Mouse (Mus musculus): ENCODE results near the gene Dck. TPM values are rescaled to one million over a fixed set of nuclear protein-coding genes. Genes with fewer than 3 reads are reported as not detected.

The Dck gene
- polyA plus RNA-seq (2015; fragmentation: Nextera tagmentation; extraction: Ambion mirVana), result 30.5 and 44.5 TPM in 2 replicates

DNA sequence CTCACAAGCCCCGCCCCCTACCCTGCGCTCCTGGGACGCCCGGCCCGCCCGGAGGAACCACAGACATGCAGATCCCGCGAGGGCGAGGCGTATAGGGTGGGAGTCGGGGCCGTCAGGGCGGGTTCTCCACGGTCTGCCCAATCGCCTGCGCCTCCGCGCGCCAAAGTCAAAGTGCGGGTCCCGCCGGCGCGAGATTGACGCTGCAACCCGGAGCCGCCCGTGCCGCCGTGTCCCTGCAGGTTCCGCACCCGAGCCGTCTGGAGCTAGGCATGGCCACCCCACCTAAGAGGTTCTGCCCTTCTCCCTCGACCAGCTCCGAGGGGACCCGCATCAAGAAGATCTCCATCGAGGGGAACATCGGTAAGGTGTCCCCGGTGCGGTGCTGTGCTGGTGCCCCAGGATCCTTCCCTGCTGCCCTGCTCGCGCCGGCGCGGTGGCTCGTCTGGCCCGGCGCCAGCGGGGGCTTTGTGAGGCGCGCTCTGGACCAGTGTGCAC is at the start of gene Dck:
Gene Dck, plus strand, starts transcription at position 10 of the 495 bp plus-strand sequence.
- ATAC-seq (replicated peaks; ENCODE audit: extremely low read depth, insufficient read depth, low FRiP score), result peak; percentile 100
- peak within 1 kb of the TSS; percentile 79 for H3K9ac ChIP-seq (ENCODE audit: low read length)
- H3K4me2 ChIP-seq (ENCODE audit: low read depth, low read length), result peak within 1 kb of the TSS; percentile 70
- no peaks in the 10 kb centered on the region for H3K9me3 ChIP-seq (replicated peaks; ENCODE audit: control insufficient read depth, low read length)
- H3K27me3 ChIP-seq (ENCODE audit: control insufficient read depth, insufficient read depth, low read length), result no peaks in the 10 kb centered on the region
- H3K4me3 ChIP-seq (ENCODE audit: low read length), result peak within 1 kb of the TSS; percentile 73
- peak within 1 kb of the TSS; percentile 83 for H3K27ac ChIP-seq (ENCODE audit: low read length)
- no peaks in the 10 kb centered on the region; the same call in 1 of the 2 replicates for H3K36me3 ChIP-seq (ENCODE audit: control insufficient read depth, insufficient read depth)
- H3K4me1 ChIP-seq (ENCODE audit: control insufficient read depth, insufficient read depth, low read length), result peaks cover 15% of the 10 kb centered on the region
- under 1% methylated on average over 51 of the region's 51 CpGs for WGBS

DNA sequence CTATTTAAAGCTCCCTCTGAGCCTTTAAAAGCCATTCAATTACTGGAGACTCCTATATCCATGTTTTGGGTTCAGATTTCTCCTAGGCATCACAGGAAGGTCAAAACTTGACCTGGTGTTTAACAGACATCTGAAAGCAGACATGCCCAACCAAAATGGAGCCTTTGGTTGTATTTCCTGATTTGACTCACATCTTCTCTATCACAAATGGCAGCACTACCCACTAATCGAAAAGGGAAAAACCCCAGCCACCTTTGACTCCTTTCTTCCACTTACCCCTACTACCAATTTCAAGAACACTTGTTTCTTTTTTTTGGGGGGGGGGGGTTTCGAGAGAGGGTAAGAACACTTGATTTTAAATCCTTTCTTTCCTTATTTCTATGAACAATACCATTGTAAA is 47.8 kb upstream of the Dck start:
- no peak for ATAC-seq (replicated peaks; ENCODE audit: extremely low read depth, insufficient read depth, low FRiP score)
- no peaks in the 10 kb centered on the region for H3K36me3 ChIP-seq (ENCODE audit: control insufficient read depth, insufficient read depth)
- no peak overlapping the region for H3K27ac ChIP-seq (ENCODE audit: low read length)
- H3K27me3 ChIP-seq (ENCODE audit: control insufficient read depth, insufficient read depth, low read length), result no peaks in the 10 kb centered on the region
- H3K9me3 ChIP-seq (replicated peaks; ENCODE audit: control insufficient read depth, low read length), result no peaks in the 10 kb centered on the region
- no peak overlapping the region for H3K4me3 ChIP-seq (ENCODE audit: low read length)
- H3K9ac ChIP-seq (ENCODE audit: low read length), result no peak overlapping the region
- peaks cover 7% of the 10 kb centered on the region for H3K4me1 ChIP-seq (ENCODE audit: control insufficient read depth, insufficient read depth, low read length)
- WGBS, result 79% methylated on average over 2 of the region's 2 CpGs
- no peak overlapping the region for H3K4me2 ChIP-seq (ENCODE audit: low read depth, low read length)

DNA sequence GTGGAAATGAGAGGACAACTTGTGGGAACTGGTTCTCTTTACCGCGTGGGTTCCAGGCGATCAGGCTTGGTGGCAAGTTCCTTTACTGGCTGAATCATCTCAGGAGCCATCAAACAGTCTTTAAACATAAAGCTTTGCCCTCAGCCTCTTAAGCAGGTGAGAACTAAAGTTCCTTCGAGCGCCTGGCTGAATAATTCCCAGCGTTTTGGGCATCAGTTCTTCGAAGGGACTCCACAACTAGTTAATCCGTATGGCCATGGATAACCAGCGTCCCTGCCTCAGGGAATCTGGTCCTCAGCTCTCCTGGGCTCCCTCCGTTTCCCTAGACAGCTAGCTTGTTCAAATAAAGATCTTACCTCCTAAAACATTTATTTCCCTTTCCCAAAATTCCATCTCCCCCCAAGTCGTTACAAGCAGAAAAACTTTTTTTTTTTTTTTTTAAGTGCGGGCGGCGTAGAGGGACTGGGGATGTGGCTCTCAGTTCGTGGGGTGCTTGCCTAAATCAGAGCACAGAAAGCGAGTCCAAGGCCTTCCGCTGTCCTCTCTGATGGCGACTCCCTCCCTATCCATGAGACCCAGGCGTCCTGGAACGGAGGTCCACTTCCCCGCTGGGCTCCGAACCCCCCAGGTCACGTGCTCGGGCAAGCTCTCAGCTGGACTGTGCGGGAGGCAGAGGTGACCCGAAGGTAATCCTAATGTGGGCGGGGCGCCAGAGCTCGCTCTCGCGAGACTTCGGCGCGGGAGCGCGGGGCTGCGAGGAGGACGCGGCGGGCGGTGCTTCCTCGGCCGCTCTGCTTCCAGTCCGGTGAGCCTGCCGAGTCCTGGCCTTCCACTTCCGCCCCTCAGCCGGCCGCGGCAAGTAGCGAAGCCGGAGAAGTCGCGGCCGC is 44.4 kb upstream of the Dck start, which contains the start of gene Mob1b:
Gene Mob1b, plus strand, starts transcription at position 740 of the 887 bp plus-strand sequence.
- no peaks in the 10 kb centered on the region for H3K9me3 ChIP-seq (replicated peaks; ENCODE audit: control insufficient read depth, low read length)
- peak; percentile 96 for ATAC-seq (replicated peaks; ENCODE audit: extremely low read depth, insufficient read depth, low FRiP score)
- peak within 1 kb of the TSS; percentile 92 for H3K4me3 ChIP-seq (ENCODE audit: low read length)
- H3K36me3 ChIP-seq (ENCODE audit: control insufficient read depth, insufficient read depth), result no peaks in the 10 kb centered on the region
- peak within 1 kb of the TSS; percentile 92 for H3K9ac ChIP-seq (ENCODE audit: low read length)
- H3K4me1 ChIP-seq (ENCODE audit: control insufficient read depth, insufficient read depth, low read length), result peaks cover 30% of the 10 kb centered on the region
- H3K27ac ChIP-seq (ENCODE audit: low read length), result peak within 1 kb of the TSS; percentile 87
- WGBS, result under 1% methylated on average over 54 of the region's 54 CpGs
- H3K4me2 ChIP-seq (ENCODE audit: low read depth, low read length), result peak within 1 kb of the TSS; percentile 91
- H3K27me3 ChIP-seq (ENCODE audit: control insufficient read depth, insufficient read depth, low read length), result no peaks in the 10 kb centered on the region

DNA sequence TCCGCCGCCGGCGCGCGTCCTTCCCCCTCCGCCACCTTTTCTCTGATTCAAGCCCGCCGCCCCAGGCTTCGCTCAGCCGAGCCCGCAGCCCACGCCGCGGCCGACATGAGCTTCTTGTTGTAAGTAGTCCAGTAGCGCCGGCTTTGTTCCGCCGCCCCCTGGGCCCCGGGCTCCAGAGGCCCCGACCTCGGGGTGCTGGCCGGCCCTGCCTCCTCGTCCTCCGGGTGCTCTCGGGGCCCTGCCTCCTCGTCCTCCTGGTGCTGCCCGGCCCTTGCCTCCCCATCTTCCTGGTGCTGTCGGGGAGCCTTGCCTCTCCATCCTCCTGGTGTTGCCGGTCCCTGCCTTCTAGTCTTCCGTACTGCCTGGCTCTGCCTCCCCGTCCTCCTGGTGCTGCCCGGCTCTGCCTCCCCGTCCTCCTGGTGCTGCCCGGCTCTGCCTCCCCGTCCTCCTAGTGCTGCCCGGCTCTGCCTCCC is 43.8 kb upstream of the Dck start:
- H3K36me3 ChIP-seq (ENCODE audit: control insufficient read depth, insufficient read depth), result 0 out of 2 replicates have a peak, but pooled peaks cover under 1% of the 10 kb centered on the region
- WGBS, result under 1% methylated on average over 37 of the region's 38 CpGs
- H3K9me3 ChIP-seq (replicated peaks; ENCODE audit: control insufficient read depth, low read length), result no peaks in the 10 kb centered on the region
- H3K27me3 ChIP-seq (ENCODE audit: control insufficient read depth, insufficient read depth, low read length), result no peaks in the 10 kb centered on the region
- peak overlapping the region; percentile 92 for H3K9ac ChIP-seq (ENCODE audit: low read length)
- peak overlapping the region; percentile 92 for H3K4me3 ChIP-seq (ENCODE audit: low read length)
- ATAC-seq (replicated peaks; ENCODE audit: extremely low read depth, insufficient read depth, low FRiP score), result no peak; the same call in none of the 2 replicates
- H3K4me1 ChIP-seq (ENCODE audit: control insufficient read depth, insufficient read depth, low read length), result peaks cover 30% of the 10 kb centered on the region
- peak overlapping the region; percentile 91 for H3K4me2 ChIP-seq (ENCODE audit: low read depth, low read length)
- H3K27ac ChIP-seq (ENCODE audit: low read length), result peak overlapping the region; percentile 87

DNA sequence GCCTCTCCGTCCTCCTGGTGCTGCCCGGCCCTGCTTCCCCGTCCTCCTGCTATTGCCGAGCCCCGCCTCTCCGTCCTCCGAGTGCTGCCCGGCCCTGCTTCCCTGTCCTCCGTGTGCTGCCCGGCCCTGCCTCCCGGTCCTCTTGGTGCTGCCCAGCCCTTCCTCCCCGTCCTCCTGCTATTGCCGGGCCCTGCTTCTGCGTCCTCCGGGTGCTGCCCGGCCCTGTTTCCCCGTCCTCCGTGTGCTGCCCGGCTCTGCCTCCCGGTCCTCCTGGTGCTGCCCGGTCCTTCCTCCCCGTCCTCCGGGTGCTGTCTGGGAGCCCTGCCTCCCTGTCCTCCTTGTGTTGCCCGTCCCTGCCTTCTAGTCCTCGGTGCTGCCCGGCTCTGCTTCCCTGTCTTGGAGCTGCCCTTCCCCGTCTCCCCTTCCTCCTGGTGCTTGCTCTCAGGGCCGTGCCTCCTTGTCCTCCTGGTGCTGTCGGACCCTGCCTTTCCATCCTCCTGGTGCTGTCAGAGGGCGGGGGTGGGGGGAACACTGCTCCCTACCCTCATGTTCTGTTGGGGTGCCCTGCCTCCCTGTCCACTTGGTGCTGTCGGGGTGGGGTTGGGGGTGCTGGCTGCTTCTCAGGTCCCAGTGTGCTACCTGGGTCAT is 43.1 kb upstream of the Dck start:
- H3K9me3 ChIP-seq (replicated peaks; ENCODE audit: control insufficient read depth, low read length), result no peaks in the 10 kb centered on the region
- H3K4me2 ChIP-seq (ENCODE audit: low read depth, low read length), result peak overlapping the region; percentile 91

DNA sequence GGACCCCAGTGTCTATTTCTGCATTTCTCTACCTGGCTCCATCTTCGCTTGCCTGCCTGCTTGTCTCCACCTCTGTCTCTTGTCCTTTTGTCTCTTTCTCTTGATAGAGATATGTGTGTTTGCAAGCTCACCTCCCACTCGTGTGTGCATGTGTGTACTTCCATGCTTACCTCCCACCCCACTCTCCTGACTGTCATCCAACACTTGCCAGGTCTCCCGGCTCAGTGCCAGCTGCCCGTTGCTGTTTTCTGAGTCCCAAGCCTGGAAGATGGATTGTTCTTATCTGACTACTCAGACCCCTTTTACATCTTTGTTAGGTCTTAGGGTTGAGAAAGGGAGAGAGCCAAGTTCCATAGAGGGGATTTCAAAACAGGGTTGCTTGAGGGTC is 42.6 kb upstream of the Dck start:
- Histone ChIP-seq H3K4me3 (ENCODE audit: low read length) (peak overlapping the region; percentile 92), H3K36me3 (ENCODE audit: control insufficient read depth, insufficient read depth) (0 out of 2 replicates have a peak, but pooled peaks cover 2% of the 10 kb centered on the region), H3K9ac (ENCODE audit: low read length) (peak overlapping the region; percentile 92), H3K4me2 (ENCODE audit: low read depth, low read length) (peak overlapping the region; percentile 91), H3K9me3 (replicated peaks; ENCODE audit: control insufficient read depth, low read length) (no peaks in the 10 kb centered on the region), H3K27ac (ENCODE audit: low read length) (peak overlapping the region; percentile 87), H3K27me3 (ENCODE audit: control insufficient read depth, insufficient read depth, low read length) (no peaks in the 10 kb centered on the region), H3K4me1 (ENCODE audit: control insufficient read depth, insufficient read depth, low read length) (peaks cover 30% of the 10 kb centered on the region)
- no peak for ATAC-seq (replicated peaks; ENCODE audit: extremely low read depth, insufficient read depth, low FRiP score)
- 7% methylated on average over 4 of the region's 4 CpGs for WGBS

More for the DNA sequence above, 43.1 kb upstream of the Dck start:
- no peak for ATAC-seq (replicated peaks; ENCODE audit: extremely low read depth, insufficient read depth, low FRiP score)
- peak overlapping the region; percentile 87 for H3K27ac ChIP-seq (ENCODE audit: low read length)
- H3K9ac ChIP-seq (ENCODE audit: low read length), result peak overlapping the region; percentile 92
- no peaks in the 10 kb centered on the region for H3K27me3 ChIP-seq (ENCODE audit: control insufficient read depth, insufficient read depth, low read length)
- peak overlapping the region; percentile 92 for H3K4me3 ChIP-seq (ENCODE audit: low read length)
- WGBS, result under 1% methylated on average over 31 of the region's 31 CpGs
- 0 out of 2 replicates have a peak, but pooled peaks cover 2% of the 10 kb centered on the region for H3K36me3 ChIP-seq (ENCODE audit: control insufficient read depth, insufficient read depth)
- peaks cover 30% of the 10 kb centered on the region for H3K4me1 ChIP-seq (ENCODE audit: control insufficient read depth, insufficient read depth, low read length)

DNA sequence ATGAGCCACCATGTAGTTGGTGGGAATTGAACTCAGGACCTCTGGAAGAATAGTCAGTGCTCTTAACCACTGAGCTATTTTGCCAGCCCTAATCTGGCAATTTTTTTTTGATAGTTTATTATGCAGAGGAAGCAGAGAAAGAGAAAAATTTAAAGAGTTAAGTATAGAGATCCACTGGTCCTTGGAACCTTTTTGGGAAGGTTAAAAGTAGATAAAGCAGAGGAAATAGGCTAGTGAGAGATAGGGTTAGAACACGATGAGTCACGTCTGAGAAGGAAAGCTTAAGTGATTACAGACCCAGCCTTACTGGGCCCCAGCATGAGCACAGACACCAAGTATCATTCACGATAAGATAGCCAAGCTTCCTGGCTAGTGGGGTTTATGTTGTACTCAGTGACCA is 40.8 kb upstream of the Dck start:
- peak overlapping the region; percentile 27; the same call in 1 of the 2 replicates for H3K4me2 ChIP-seq (ENCODE audit: low read depth, low read length)
- peak overlapping the region; percentile 72 for H3K27ac ChIP-seq (ENCODE audit: low read length)
- peaks cover 32% of the 10 kb centered on the region for H3K4me1 ChIP-seq (ENCODE audit: control insufficient read depth, insufficient read depth, low read length)

DNA sequence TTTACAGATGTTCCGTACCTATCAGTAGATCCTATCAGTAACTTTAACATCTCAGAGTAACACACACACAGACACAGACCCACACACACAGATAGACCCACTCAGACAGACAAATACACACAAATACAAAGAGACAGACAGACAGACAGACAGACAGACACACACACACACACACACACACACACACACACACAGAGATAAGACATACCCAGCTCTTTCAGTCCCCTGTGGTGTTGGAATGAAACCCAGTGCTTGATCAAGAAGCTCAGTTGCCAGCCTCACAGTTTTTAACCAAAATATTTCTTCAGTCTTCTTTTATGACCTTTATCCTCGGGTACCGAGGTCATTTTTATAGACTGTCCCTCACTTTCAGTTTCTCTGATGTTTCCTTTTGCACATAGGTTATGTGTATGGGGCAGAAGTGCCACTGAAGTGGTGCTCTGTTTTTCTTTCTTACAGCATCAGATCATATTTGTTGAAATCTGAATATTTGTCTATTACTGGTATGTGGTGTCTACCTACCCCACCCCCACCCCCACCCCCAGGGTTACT is 37.1 kb upstream of the Dck start:
- WGBS, result 71% methylated on average over 3 of the region's 3 CpGs
- peaks cover 21% of the 10 kb centered on the region for H3K4me1 ChIP-seq (ENCODE audit: control insufficient read depth, insufficient read depth, low read length)
- H3K4me3 ChIP-seq (ENCODE audit: low read length), result no peak overlapping the region
- no peaks in the 10 kb centered on the region for H3K27me3 ChIP-seq (ENCODE audit: control insufficient read depth, insufficient read depth, low read length)
- H3K27ac ChIP-seq (ENCODE audit: low read length), result no peak overlapping the region
- 0 out of 2 replicates have a peak, but pooled peaks cover 2% of the 10 kb centered on the region for H3K36me3 ChIP-seq (ENCODE audit: control insufficient read depth, insufficient read depth)
- H3K9me3 ChIP-seq (replicated peaks; ENCODE audit: control insufficient read depth, low read length), result no peaks in the 10 kb centered on the region
- no peak overlapping the region for H3K9ac ChIP-seq (ENCODE audit: low read length)
- no peak overlapping the region for H3K4me2 ChIP-seq (ENCODE audit: low read depth, low read length)
- no peak for ATAC-seq (replicated peaks; ENCODE audit: extremely low read depth, insufficient read depth, low FRiP score)

More for the DNA sequence above, 40.8 kb upstream of the Dck start:
- ATAC-seq (replicated peaks; ENCODE audit: extremely low read depth, insufficient read depth, low FRiP score), result no peak
- Histone ChIP-seq H3K9me3 (replicated peaks; ENCODE audit: control insufficient read depth, low read length) (no peaks in the 10 kb centered on the region), H3K9ac (ENCODE audit: low read length) (no peak overlapping the region), H3K27me3 (ENCODE audit: control insufficient read depth, insufficient read depth, low read length) (no peaks in the 10 kb centered on the region), H3K36me3 (ENCODE audit: control insufficient read depth, insufficient read depth) (0 out of 2 replicates have a peak, but pooled peaks cover 2% of the 10 kb centered on the region), H3K4me3 (ENCODE audit: low read length) (no peak overlapping the region)
- WGBS, result 9% methylated on average over 3 of the region's 3 CpGs

All from heart, embryonic 16.5 days (tissue).